Mouse (Mus musculus) adrenal gland, postnatal 10 days (tissue): ENCODE data around the gene Pdcd2. TPM values are rescaled to one million over a fixed set of nuclear protein-coding genes. Genes with fewer than 3 reads are reported as not detected.
"Not testable (repeated sequence)": the region's sequence is repeated elsewhere in the genome, so short reads cannot be mapped to it uniquely, and the experiment has no call there.

Source experiments
- DNase-seq: peaks from one replicate; pipeline ENCODE4 v3.0.0; 2021; ENCODE audit warnings: mixed read lengths
- long read RNA-seq, 2 experiments: library from polyadenylated mRNA; stranded (forward); transcript quantifications; one replicate each; pipeline ENCODE4 v2.0.0; 2021
- total RNA-seq, 2 experiments: library from RNA; stranded (reverse); gene quantifications; 2 replicates each; pipeline ENCODE4 v1.2.3; 2021

Pdcd2 gene
- total RNA-seq: 10 to 100 TPM; 30.0 to 32.8 TPM
- long read RNA-seq, experiment 1, transcript Pdcd2-201 (6 exons, 1,120 nt): major isoform, 33 of 48 reads
- long read RNA-seq, experiment 1, partial matches to known transcripts: 9 of 48 reads
- long read RNA-seq, experiment 1, other reads (novel, unspliced or antisense): 2 of 48 reads
- long read RNA-seq, experiment 2, transcript Pdcd2-201 (6 exons, 1,120 nt): major isoform, 10 of 20 reads
- long read RNA-seq, experiment 2, partial matches to known transcripts: 7 of 20 reads
- long read RNA-seq, experiment 2, other reads (novel, unspliced or antisense): 3 of 20 reads

- DNase-seq: peak; percentile 98
Observed at GRCm38 (mm10) chr17:15526986-15527810, at the start of gene Pdcd2. TSS of gene Pdcd2 (minus strand) at chr17:15527301.

GRCm38 (mm10) chr17:15575056-15575455, 48.0 kb upstream of the Pdcd2 start:
- peak; percentile 35 for DNase-seq

- DNase-seq: no peak
Observed at GRCm38 (mm10) chr17:15566908-15567307, 39.8 kb upstream of the Pdcd2 start.

- peak; percentile 7 for DNase-seq
Observed at GRCm38 (mm10) chr17:15564928-15565300, 37.8 kb upstream of the Pdcd2 start.

- peak; percentile 100 for DNase-seq
Observed at GRCm38 (mm10) chr17:15564014-15564927, 37.2 kb upstream of the Pdcd2 start, which contains the start of gene Prdm9. TSS of gene Prdm9 (minus strand) at chr17:15564354.

GRCm38 (mm10) chr17:15559946-15560345, 32.8 kb upstream of the Pdcd2 start:
- no peak for DNase-seq

- no peak for DNase-seq
Observed at GRCm38 (mm10) chr17:15549713-15550112, 22.6 kb upstream of the Pdcd2 start.

GRCm38 (mm10) chr17:15546440-15546839, 19.3 kb upstream of the Pdcd2 start:
- DNase-seq: no peak

- DNase-seq: not testable (repeated sequence)
Observed at GRCm38 (mm10) chr17:15543868-15544267, 16.8 kb upstream of the Pdcd2 start.

GRCm38 (mm10) chr17:15540309-15540708, 13.2 kb upstream of the Pdcd2 start:
- DNase-seq: no peak

GRCm38 (mm10) chr17:15536457-15536904, 9.4 kb upstream of the Pdcd2 start:
- DNase-seq: peak; percentile 21

- no peak for DNase-seq
Observed at GRCm38 (mm10) chr17:15535943-15536342, 8.8 kb upstream of the Pdcd2 start.

- peak; percentile 23 for DNase-seq
Observed at GRCm38 (mm10) chr17:15535162-15535800, 8.2 kb upstream of the Pdcd2 start.

GRCm38 (mm10) chr17:15530141-15530540, 3.0 kb upstream of the Pdcd2 start:
- peak; percentile 51 for DNase-seq

- DNase-seq: no peak
Observed at GRCm38 (mm10) chr17:15528887-15529286, 1.8 kb upstream of the Pdcd2 start.

GRCm38 (mm10) chr17:15527811-15528136, 673 bp upstream of the Pdcd2 start:
- DNase-seq: no peak

- no peak for DNase-seq
Observed at GRCm38 (mm10) chr17:15526304-15526703, 797 bp downstream of the Pdcd2 start.

- DNase-seq: no peak
Observed at GRCm38 (mm10) chr17:15518766-15519165, 8.3 kb downstream of the Pdcd2 start.

- no peak for DNase-seq
Observed at GRCm38 (mm10) chr17:15518186-15518585, 8.9 kb downstream of the Pdcd2 start.

GRCm38 (mm10) chr17:15517776-15518175, 9.3 kb downstream of the Pdcd2 start:
- DNase-seq: no peak

GRCm38 (mm10) chr17:15510694-15511093, 16.4 kb downstream of the Pdcd2 start:
- no peak for DNase-seq
